Mouse (Mus musculus) G1E (cell line): Measurements from ENCODE around the gene Gpr89.

ENCODE experiments used
- CTCF ChIP-seq: IDR thresholded peaks from 2 replicates; pipeline ENCODE4 v1.5.1; 2012; ENCODE audit warnings: low read depth, low read length, inconsistent platforms, mixed read lengths
- GATA1 ChIP-seq: IDR thresholded peaks from 2 replicates; pipeline ENCODE4 v1.6.1; 2012; ENCODE audit warnings: borderline replicate concordance, low read length, inconsistent platforms, mixed read lengths
- TAL1 ChIP-seq: conservative IDR thresholded peaks from 2 replicates; pipeline ENCODE4 v1.6.1; 2012; ENCODE audit warnings: low read depth, low read length, inconsistent platforms, mixed read lengths

DNA sequence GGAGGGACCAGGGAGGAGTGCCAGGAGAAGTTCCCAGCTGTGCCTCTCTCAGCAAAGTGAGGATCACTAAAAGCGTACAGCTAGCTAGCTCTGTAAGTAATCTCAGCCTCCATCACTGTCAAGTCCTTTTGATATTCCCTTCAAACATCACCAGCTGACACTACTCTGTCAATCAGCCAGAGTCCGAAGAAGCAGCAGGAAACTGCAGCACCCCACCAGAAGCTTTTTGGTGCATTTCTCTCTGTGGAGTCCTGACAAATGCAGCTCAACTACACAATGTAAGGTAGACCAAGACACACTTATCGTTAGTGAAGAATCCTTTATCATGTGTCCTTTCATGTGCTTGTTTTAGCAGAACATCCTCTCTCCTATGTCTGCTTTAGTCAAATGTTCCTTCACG is 83.6 kb downstream of the Gpr89 start:
- TF ChIP-seq CTCF (no peak), GATA1 (no peak), TAL1 (no peak)
